Mouse (Mus musculus): ENCODE data around the gene Acad11. TPM values are rescaled to one million over a fixed set of nuclear protein-coding genes. Genes with fewer than 3 reads are reported as not detected.

Acad11 gene
- polyA plus RNA-seq, 1 experiment from 2014 or later = 35.5 TPM

- H3K4me2 ChIP-seq (ENCODE audit: low read depth, low read length) = no peak overlapping the region
- ATAC-seq (ENCODE audit: low read depth) = no peak
- H3K9ac ChIP-seq (ENCODE audit: low read depth, low read length) = no peak overlapping the region
- no peaks in the 10 kb centered on the region for H3K9me3 ChIP-seq (replicated peaks; ENCODE audit: control insufficient read depth, low read length)
- H3K36me3 ChIP-seq (ENCODE audit: control insufficient read depth, insufficient read depth) = peaks cover 5% of the 10 kb centered on the region
- H3K4me3 ChIP-seq (ENCODE audit: low read depth, low read length) = no peak overlapping the region
- no peaks in the 10 kb centered on the region for H3K4me1 ChIP-seq (ENCODE audit: control insufficient read depth, low read depth, low read length)
- H3K27me3 ChIP-seq (ENCODE audit: control insufficient read depth, insufficient read depth, low read depth, low read length) = no peaks in the 10 kb centered on the region
- no peak overlapping the region for H3K27ac ChIP-seq (ENCODE audit: low read length)
- 84% methylated on average over 11 of the region's 11 CpGs for WGBS (ENCODE audit: insufficient replicate concordance)
These were observed 35.9 kb downstream of the Acad11 start for GRCm38 (mm10) chr9:104099060-104099459.

- Histone ChIP-seq H3K36me3 (ENCODE audit: control insufficient read depth, insufficient read depth) (peaks cover 5% of the 10 kb centered on the region), H3K4me2 (ENCODE audit: low read depth, low read length) (no peak overlapping the region), H3K27ac (ENCODE audit: low read length) (no peak overlapping the region), H3K9me3 (replicated peaks; ENCODE audit: control insufficient read depth, low read length) (no peaks in the 10 kb centered on the region), H3K4me3 (ENCODE audit: low read depth, low read length) (no peak overlapping the region), H3K4me1 (ENCODE audit: control insufficient read depth, low read depth, low read length) (no peaks in the 10 kb centered on the region), H3K9ac (ENCODE audit: low read depth, low read length) (no peak overlapping the region), H3K27me3 (ENCODE audit: control insufficient read depth, insufficient read depth, low read depth, low read length) (no peaks in the 10 kb centered on the region)
- ATAC-seq (ENCODE audit: low read depth) = no peak
- WGBS (ENCODE audit: insufficient replicate concordance) = 58% methylated on average over 7 of the region's 7 CpGs
These were observed 37.6 kb downstream of the Acad11 start for GRCm38 (mm10) chr9:104100822-104101221.

GRCm38 (mm10) chr9:104101458-104101857 is 38.3 kb downstream of the Acad11 start:
- no peak overlapping the region for H3K9ac ChIP-seq (ENCODE audit: low read depth, low read length)
- no peak overlapping the region for H3K4me2 ChIP-seq (ENCODE audit: low read depth, low read length)
- no peaks in the 10 kb centered on the region for H3K4me1 ChIP-seq (ENCODE audit: control insufficient read depth, low read depth, low read length)
- no peaks in the 10 kb centered on the region for H3K9me3 ChIP-seq (replicated peaks; ENCODE audit: control insufficient read depth, low read length)
- H3K36me3 ChIP-seq (ENCODE audit: control insufficient read depth, insufficient read depth) = peaks cover 5% of the 10 kb centered on the region
- 44% methylated on average over 3 of the region's 3 CpGs for WGBS (ENCODE audit: insufficient replicate concordance)
- H3K4me3 ChIP-seq (ENCODE audit: low read depth, low read length) = no peak overlapping the region
- H3K27ac ChIP-seq (ENCODE audit: low read length) = no peak overlapping the region
- no peaks in the 10 kb centered on the region for H3K27me3 ChIP-seq (ENCODE audit: control insufficient read depth, insufficient read depth, low read depth, low read length)
- ATAC-seq (ENCODE audit: low read depth) = no peak

GRCm38 (mm10) chr9:104102301-104102700 is 39.1 kb downstream of the Acad11 start:
- WGBS (ENCODE audit: insufficient replicate concordance) = 46% methylated on average over 6 of the region's 6 CpGs
- no peak overlapping the region for H3K27ac ChIP-seq (ENCODE audit: low read length)
- H3K36me3 ChIP-seq (ENCODE audit: control insufficient read depth, insufficient read depth) = peaks cover 5% of the 10 kb centered on the region
- ATAC-seq (ENCODE audit: low read depth) = no peak
- no peaks in the 10 kb centered on the region for H3K4me1 ChIP-seq (ENCODE audit: control insufficient read depth, low read depth, low read length)
- no peaks in the 10 kb centered on the region for H3K9me3 ChIP-seq (replicated peaks; ENCODE audit: control insufficient read depth, low read length)
- H3K27me3 ChIP-seq (ENCODE audit: control insufficient read depth, insufficient read depth, low read depth, low read length) = no peaks in the 10 kb centered on the region
- H3K9ac ChIP-seq (ENCODE audit: low read depth, low read length) = no peak overlapping the region
- H3K4me2 ChIP-seq (ENCODE audit: low read depth, low read length) = no peak overlapping the region
- no peak overlapping the region for H3K4me3 ChIP-seq (ENCODE audit: low read depth, low read length)

GRCm38 (mm10) chr9:104102901-104103300 is 39.7 kb downstream of the Acad11 start:
- Histone ChIP-seq H3K4me3 (ENCODE audit: low read depth, low read length) (no peak overlapping the region), H3K36me3 (ENCODE audit: control insufficient read depth, insufficient read depth) (peaks cover 5% of the 10 kb centered on the region), H3K4me1 (ENCODE audit: control insufficient read depth, low read depth, low read length) (no peaks in the 10 kb centered on the region), H3K4me2 (ENCODE audit: low read depth, low read length) (no peak overlapping the region), H3K9me3 (replicated peaks; ENCODE audit: control insufficient read depth, low read length) (no peaks in the 10 kb centered on the region), H3K27me3 (ENCODE audit: control insufficient read depth, insufficient read depth, low read depth, low read length) (no peaks in the 10 kb centered on the region), H3K9ac (ENCODE audit: low read depth, low read length) (no peak overlapping the region), H3K27ac (ENCODE audit: low read length) (no peak overlapping the region)
- 52% methylated on average over 2 of the region's 2 CpGs for whole genome bisulfite sequencing (ENCODE audit: insufficient replicate concordance)
- no peak for ATAC-seq (ENCODE audit: low read depth)

- Histone ChIP-seq H3K27me3 (ENCODE audit: control insufficient read depth, insufficient read depth, low read depth, low read length) (no peaks in the 10 kb centered on the region), H3K4me3 (ENCODE audit: low read depth, low read length) (no peak overlapping the region), H3K4me1 (ENCODE audit: control insufficient read depth, low read depth, low read length) (no peaks in the 10 kb centered on the region), H3K9me3 (replicated peaks; ENCODE audit: control insufficient read depth, low read length) (no peaks in the 10 kb centered on the region), H3K4me2 (ENCODE audit: low read depth, low read length) (no peak overlapping the region), H3K36me3 (ENCODE audit: control insufficient read depth, insufficient read depth) (no peaks in the 10 kb centered on the region), H3K9ac (ENCODE audit: low read depth, low read length) (no peak overlapping the region), H3K27ac (ENCODE audit: low read length) (no peak overlapping the region)
- 58% methylated on average over 2 of the region's 2 CpGs for WGBS (ENCODE audit: insufficient replicate concordance)
- ATAC-seq (ENCODE audit: low read depth) = no peak
These were observed 41.8 kb downstream of the Acad11 start for GRCm38 (mm10) chr9:104104986-104105385.

GRCm38 (mm10) chr9:104106930-104107329 is 43.8 kb downstream of the Acad11 start:
- H3K4me2 ChIP-seq (ENCODE audit: low read depth, low read length) = no peak overlapping the region
- H3K9ac ChIP-seq (ENCODE audit: low read depth, low read length) = no peak overlapping the region
- no peak overlapping the region for H3K27ac ChIP-seq (ENCODE audit: low read length)
- no peak overlapping the region for H3K4me3 ChIP-seq (ENCODE audit: low read depth, low read length)
- H3K36me3 ChIP-seq (ENCODE audit: control insufficient read depth, insufficient read depth) = no peaks in the 10 kb centered on the region
- WGBS (ENCODE audit: insufficient replicate concordance) = 58% methylated on average over 9 of the region's 9 CpGs
- H3K9me3 ChIP-seq (replicated peaks; ENCODE audit: control insufficient read depth, low read length) = no peaks in the 10 kb centered on the region
- no peaks in the 10 kb centered on the region for H3K4me1 ChIP-seq (ENCODE audit: control insufficient read depth, low read depth, low read length)
- H3K27me3 ChIP-seq (ENCODE audit: control insufficient read depth, insufficient read depth, low read depth, low read length) = no peaks in the 10 kb centered on the region
- ATAC-seq (ENCODE audit: low read depth) = no peak

GRCm38 (mm10) chr9:104107482-104107881 is 44.3 kb downstream of the Acad11 start:
- Histone ChIP-seq H3K27ac (ENCODE audit: low read length) (no peak overlapping the region), H3K36me3 (ENCODE audit: control insufficient read depth, insufficient read depth) (no peaks in the 10 kb centered on the region), H3K4me2 (ENCODE audit: low read depth, low read length) (no peak overlapping the region), H3K9me3 (replicated peaks; ENCODE audit: control insufficient read depth, low read length) (no peaks in the 10 kb centered on the region), H3K4me3 (ENCODE audit: low read depth, low read length) (no peak overlapping the region), H3K9ac (ENCODE audit: low read depth, low read length) (no peak overlapping the region), H3K4me1 (ENCODE audit: control insufficient read depth, low read depth, low read length) (no peaks in the 10 kb centered on the region), H3K27me3 (ENCODE audit: control insufficient read depth, insufficient read depth, low read depth, low read length) (no peaks in the 10 kb centered on the region)
- 50% methylated on average over 6 of the region's 6 CpGs for WGBS (ENCODE audit: insufficient replicate concordance)
- ATAC-seq (ENCODE audit: low read depth) = 0 out of 2 replicates have a peak, but pooled peaks have one; percentile 11

- H3K9ac ChIP-seq (ENCODE audit: low read depth, low read length) = no peak overlapping the region
- no peak overlapping the region for H3K4me3 ChIP-seq (ENCODE audit: low read depth, low read length)
- H3K36me3 ChIP-seq (ENCODE audit: control insufficient read depth, insufficient read depth) = no peaks in the 10 kb centered on the region
- 59% methylated on average over 2 of the region's 2 CpGs for WGBS (ENCODE audit: insufficient replicate concordance)
- no peaks in the 10 kb centered on the region for H3K9me3 ChIP-seq (replicated peaks; ENCODE audit: control insufficient read depth, low read length)
- no peaks in the 10 kb centered on the region for H3K4me1 ChIP-seq (ENCODE audit: control insufficient read depth, low read depth, low read length)
- no peak for ATAC-seq (ENCODE audit: low read depth)
- H3K27me3 ChIP-seq (ENCODE audit: control insufficient read depth, insufficient read depth, low read depth, low read length) = no peaks in the 10 kb centered on the region
- no peak overlapping the region for H3K27ac ChIP-seq (ENCODE audit: low read length)
- H3K4me2 ChIP-seq (ENCODE audit: low read depth, low read length) = no peak overlapping the region
These were observed 45.5 kb downstream of the Acad11 start for GRCm38 (mm10) chr9:104108571-104109143.
